Mouse (Mus musculus): ENCODE data around the gene Zc3h13.

Gene Zc3h13

DNA sequence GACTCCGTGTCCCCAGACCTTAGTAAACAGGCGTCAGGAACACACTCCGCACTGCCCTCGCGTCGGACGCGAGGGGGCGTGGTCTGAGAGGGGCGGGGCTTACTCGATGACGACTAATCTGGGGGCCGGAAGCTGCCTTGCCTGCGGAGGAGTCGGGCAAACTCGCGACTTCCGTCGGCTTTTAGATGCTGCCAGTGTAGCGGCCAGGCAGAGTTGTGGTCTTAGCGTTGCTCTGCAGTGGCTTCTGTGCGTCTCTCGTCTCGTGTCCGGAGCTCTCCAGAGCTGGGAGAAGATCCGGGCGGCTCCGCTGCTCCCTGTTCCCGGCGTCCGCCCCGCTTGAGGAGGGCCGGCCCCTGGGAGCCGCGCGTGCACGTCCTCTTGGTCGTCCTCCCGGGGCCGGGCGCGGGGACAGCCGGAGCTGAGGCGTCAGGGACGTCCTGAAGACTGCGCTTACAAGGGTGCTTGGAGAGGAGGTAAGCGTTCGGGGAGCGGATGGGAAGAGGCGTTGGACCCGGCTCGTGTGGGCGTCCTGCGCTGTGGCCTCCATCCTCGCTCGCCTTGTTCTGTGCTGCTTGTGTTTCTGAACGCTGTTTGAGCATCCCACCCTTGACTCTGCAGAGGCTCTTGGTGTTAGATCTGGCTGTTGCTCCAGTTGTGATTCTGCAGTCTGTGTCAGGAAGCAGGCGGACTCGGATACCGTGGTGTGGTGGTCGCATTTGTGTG is at the start of gene Zc3h13:
Gene Zc3h13 (plus strand): TSS at position 181 of the 723 bp plus-strand sequence.
- peak; percentile 96 for DNase-seq (ENCODE audit: low spot score)

DNA sequence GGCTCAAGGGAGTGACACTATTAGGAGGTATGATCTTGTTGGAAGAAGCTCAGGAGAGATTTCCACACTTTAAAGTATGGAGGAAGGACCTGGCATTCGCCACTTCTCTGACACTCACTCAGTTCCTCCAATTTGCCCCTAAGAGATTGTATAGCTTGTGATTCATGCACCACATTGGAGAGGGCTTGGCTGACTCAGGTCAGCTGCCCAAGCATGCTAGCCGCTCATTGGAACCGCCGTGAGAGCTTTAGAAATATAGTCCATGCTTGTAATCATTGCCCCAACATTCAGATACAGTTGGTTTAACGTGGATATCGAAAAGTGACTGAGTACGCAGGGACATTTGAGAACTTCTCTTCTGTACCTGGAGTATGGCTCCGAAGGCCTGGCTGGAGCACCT is 48.6 kb upstream of the Zc3h13 start:
- no peak for DNase-seq (ENCODE audit: low spot score)

DNA sequence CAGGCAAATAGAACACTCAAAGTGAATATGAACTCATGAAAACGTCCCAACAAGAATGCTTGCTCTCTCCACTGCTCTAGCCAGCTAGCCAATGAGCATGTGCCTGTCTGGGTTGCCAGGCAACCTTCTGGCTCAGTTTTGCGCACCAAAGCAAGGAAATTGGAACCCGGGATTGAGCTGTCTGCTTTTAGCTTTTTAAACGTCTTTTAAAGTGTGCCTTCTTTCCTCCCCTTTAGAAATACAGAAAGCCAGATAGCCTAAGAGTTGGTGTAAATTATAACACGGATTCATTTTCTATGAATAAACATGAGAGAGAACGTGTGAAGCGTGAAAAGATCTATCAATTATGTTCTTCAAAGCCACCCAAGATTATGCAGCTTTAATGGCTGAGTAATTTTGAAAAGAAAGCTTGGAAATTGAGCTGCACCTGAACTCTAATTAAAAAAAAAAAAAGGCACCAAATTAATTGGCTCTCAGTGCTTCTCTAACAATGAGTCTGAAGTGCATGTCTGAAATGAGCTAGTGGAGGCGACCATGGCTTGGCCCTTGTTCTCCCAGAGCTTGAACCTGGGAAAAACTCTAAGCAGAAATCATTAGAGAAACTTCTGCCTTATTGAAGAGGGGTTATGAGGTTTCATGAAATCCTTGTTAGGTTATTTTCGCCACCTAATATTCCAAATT is 48.1 kb upstream of the Zc3h13 start:
- DNase-seq (ENCODE audit: low spot score) = no peak

DNA sequence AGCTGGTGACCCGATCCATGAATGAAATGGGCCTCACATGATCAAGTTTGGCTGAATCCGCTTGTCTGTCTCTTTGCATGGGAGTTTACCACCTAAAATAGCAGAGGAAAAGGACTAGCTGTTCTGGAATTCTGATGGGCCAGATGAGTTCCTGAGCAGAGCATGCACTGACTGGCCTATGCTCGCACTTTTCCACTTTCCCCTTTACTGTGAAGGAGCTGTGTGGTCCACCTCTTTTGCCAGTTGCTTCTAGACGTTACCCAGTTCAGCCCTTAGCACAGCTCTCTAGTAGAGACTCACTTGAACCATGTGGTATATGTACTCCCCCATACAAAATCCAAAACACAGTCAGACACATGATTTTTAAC is 47.6 kb upstream of the Zc3h13 start:
- no peak for DNase-seq (ENCODE audit: low spot score)

DNA sequence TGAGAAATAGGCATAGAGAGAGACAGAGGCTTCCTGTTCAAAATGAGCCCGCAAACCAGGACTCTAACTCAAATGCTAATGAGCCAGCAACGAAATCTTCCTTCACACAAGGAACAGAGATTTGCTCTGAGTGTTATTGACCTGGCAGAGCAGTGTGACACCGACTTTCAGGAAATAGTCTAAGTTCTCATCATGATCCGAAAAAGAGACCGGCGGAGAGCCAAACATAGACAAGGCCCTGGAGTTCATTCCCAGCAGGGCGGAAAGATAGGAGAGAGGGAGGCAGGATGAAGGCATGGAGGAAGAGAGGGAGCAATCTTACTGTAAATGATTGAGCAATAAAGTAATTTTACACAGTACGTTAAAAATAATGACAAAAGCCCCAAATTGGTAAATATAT is 47.1 kb upstream of the Zc3h13 start:
- DNase-seq (ENCODE audit: low spot score) = no peak

DNA sequence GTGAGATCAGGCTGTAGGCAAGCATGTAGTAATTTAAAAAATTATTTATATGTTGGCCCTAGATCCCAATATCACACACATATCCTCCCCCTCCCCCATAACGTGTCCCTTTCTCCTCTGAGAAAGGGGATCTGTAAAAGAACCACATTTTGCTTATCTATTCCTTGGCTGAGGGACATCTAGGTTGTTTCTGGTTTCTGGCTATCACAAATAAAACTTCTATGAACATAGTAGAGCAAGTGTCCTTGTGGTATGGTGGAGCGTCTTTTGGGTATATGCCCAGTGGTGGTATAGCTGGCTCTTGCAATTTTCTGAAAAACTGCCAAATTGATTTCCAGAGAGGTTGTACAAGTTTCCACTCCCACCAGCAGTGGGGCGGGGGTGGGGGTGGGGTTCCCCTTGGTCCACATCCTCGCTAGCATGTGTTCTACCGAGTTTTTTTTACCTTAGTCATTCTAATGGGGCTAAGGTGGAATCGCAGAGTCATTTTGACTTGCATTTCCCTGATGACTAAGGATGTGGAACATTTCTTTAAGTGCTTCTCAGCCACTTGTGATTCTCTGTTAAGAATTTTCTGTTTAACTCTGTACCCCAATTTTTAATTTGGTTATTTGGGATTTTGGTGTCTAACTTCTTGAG is 46.0 kb upstream of the Zc3h13 start:
- no peak for DNase-seq (ENCODE audit: low spot score)

DNA sequence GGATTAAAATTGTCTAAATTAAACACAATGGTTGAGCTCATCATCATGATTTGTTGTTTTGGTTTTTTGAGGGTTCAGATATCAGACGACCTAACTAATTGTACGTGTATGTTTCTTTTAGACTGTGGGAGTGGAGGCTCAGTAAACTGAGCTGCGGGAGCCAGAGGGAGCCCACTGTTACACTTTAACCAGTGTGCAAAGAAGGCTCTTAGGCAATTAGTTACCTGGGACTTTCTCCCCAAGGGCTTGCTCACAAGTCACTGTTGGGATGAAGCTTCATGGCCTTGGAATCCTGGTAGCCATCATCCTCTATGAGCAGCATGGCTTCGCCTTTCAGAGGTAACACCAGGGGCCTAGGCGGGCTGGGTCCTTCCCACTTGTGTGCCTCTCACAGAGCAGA is 42.1 kb upstream of the Zc3h13 start, which contains the start of gene Cpb2:
Gene Cpb2 (plus strand): TSS at position 201 of the 400 bp plus-strand sequence.
- no peak for DNase-seq (ENCODE audit: low spot score)

DNA sequence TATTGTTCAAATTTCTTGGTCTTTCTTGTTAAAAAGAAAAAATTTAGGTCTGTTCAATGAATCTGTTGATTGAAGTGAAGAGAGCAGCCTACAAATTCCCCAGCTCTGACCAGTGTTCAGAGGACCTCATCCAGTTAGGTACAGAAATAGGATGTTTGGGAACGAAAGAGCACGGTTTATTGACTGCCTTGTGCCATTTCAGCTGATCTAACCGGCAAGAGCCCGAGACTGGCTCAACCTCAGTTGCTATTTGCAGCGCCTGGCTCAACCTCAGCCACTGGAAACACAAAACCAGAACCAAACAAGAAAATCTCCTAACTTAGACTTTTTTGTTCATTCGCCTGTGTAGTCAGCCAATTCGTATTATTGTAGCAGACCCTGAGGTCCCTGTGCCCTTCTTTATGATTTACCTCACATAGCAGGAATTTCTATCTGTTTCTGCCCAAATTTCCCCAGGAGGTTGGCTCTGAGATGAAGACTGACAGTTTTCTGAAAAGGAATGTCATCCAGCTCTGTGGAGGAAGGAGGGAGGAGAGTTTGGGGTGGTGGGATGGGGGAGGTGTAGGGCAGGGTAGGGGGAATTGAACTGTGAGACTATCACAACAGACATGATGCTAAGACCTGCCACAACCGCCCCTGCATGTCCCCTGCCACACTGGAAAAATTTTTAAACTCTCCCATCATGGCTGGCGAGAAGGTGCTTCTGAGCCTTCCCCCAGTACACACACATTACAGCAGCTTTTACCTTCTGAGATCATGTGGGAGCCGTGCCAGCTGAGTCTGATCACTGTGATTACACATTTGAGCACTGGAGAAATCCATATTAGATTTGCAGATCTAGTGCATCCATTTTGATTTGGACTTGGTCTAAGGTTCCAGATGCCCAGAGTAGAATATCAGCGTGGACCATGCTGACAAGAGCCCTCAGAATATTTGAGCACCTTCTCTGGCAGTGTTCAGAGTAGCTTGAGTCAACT is 37.9 kb upstream of the Zc3h13 start:
- no peak for DNase-seq (ENCODE audit: low spot score)

DNA sequence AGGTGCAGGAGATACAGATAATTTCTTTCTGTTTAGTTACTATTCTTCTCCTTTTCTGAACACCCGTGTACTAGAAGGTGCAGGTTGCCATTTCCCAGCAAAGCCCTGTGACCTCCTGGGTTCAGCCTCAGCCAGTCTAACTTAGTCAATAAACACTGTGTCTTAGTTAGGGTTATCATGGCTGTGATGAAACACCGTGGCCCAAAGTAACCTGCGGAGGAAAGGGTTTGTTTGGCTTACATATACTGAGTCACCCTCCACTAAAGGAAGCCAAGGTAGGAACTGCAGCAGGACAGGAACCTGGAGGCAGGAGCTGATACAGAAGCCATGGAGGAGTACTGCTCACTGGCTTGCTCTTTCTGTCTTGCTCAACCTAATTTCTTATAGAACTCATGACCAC is 33.7 kb upstream of the Zc3h13 start:
- no peak for DNase-seq (ENCODE audit: low spot score)

DNA sequence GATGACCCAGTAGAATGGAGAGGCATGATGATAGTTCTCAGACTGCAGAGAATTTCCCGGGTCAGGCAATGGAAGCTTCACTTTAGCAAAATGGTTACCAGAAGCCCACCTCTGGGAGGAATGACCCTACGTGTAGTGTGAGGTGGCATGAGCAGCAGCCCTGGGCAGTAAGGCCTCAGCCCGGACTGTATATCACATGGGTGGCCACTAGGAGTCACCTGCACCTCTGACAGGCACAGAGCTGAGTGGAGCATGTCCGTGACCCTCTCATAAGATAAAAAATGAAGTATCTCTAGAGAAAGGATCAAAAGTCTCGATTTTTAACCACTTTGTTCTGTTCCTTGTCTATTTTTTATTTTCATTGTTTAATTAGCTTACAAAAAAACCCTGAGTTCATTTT is 27.7 kb upstream of the Zc3h13 start:
- no peak for DNase-seq (ENCODE audit: low spot score)

DNA sequence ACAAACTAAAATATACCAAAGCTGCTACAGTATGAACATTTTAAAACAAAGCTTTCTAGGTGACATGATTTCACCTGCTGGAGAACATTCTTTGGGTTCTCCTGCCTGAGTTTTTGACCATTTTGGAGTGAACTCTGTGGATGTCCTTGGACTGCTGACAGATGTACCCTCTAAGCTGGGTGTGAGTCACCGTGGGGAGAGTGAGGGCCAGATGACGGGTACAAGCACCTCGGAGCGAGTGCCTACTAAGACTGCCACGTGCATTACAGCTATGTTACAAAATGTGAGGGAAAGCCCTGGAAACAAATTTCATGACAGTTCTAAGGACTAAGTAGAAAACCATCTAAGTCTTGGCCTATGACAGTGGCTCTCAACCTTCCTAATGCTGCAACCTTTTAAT is 14.6 kb upstream of the Zc3h13 start:
- DNase-seq (ENCODE audit: low spot score) = no peak

DNA sequence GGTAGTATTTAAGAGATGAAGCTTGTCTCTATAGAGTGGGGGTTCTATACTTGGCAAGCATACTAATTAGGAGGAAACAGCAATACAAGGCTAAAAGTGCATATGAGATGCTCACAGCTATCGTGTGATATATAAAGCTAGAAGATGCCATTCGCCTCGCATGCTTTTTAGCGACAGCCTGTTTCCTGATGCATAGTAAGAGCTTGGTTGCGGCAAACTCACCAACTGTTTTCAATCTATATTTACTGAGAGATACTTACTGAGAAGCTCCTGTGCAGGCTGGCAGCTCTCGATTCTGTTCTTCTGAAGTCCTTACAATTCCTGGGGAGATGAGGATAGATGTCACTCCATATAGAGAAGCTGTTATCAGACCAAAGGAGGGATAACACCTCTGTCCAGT is 4.5 kb upstream of the Zc3h13 start:
- DNase-seq (ENCODE audit: low spot score) = no peak

DNA sequence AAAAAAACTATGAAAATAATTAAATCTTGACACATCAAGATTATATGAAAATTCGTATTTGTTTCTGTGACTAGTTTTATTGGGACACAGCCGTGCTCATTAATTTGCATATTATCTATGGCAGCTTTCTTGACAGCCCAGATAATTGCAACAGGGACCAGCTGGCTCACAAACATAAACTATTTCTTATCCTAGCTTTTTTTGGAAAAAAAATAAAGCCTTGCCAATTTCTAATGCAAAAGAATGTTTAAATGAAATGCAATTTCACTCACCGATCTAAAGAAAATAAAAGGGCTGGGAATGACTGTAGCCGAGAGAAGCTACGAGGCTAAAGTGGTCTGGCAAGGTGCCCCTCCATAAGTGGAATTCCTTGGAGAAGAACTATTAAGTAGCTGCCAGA is 3.8 kb upstream of the Zc3h13 start:
- DNase-seq (ENCODE audit: low spot score) = no peak

DNA sequence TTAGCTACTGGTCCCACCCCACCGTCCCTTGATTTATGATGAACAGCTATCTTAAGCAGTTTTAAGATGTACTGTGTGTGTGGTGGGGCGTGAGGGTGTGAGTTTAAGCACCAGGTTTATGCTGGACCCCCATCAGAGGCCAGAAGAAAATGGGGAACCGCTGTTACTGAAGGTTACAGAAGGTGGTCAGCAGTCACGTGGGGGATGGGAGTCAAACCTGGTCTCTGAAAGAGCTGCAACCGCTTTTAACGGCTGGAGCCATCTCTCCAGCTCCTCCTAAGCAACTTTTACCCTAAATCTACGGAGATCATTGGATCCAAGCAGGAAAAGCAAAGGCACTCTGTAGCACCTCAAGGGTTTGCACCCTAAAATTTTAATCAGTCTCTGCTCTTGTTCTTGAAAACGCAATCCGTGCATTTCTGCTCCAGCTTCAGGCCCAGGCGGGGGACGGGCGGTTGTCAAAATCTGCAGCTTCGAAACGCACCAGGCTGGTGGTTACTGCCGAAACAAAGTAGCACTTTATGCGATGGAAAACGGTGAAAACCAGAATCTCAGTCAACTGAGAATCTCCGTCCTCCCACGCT is 472 bp upstream of the Zc3h13 start:
- DNase-seq (ENCODE audit: low spot score) = peak; percentile 2

DNA sequence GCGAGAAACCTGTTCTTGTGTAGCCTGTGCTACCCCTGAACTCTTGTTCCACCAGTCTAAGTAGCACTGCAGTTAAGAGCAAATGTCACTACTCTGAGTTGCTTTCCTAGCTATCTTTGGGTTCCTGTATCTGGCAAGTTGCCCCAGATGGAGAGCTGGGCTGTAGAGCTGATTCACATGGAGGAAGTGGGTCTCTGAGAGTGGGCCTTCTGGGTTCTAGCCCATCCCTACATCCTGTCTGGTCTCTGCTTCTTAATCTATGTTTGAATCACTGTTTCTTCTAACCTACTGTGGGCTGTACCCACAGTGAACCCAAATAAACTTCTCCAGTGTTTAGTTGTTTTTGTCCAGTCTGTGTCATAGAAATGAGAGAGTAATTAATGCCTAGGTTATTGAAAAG is 16.9 kb downstream of the Zc3h13 start:
- no peak for DNase-seq (ENCODE audit: low spot score)

DNA sequence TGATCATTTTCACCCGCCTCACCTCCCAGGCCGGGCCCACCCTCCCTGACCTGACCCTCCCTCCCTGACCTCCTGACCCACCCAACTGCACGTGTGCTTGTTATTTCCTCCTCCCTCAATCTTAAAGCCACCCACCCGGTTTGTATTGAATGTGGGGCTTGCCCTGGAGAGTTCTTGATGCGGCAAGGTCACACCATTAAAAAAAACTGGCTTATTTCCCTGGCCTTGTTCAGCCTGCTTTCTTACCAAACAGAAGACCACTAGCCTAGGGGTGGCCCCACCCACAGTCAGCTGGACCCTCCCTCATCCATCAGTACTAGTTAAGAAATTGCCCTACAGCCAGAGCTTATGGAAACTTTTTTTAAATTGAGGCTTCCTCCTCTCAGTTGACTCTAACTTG is 19.6 kb downstream of the Zc3h13 start:
- no peak for DNase-seq (ENCODE audit: low spot score)

DNA sequence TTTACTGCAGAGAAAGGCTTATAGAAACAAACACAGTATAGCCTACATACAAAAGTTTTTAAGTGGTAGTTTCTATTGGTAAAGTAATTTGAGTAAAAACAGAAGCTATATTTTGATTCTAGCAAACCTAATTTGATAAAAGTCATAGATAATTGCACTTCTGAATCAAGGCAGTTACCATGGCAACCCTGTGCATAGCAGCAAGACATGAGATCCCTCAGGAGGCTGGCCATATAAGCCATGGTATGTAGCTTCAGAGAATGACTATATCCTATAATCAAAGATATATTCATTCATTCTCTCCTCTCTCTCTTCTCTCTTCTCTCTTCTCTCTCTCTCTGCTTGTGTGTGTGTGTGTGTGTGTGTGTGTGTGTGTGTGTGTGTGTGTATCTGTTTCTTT is 23.7 kb downstream of the Zc3h13 start:
- DNase-seq (ENCODE audit: low spot score) = no peak

DNA sequence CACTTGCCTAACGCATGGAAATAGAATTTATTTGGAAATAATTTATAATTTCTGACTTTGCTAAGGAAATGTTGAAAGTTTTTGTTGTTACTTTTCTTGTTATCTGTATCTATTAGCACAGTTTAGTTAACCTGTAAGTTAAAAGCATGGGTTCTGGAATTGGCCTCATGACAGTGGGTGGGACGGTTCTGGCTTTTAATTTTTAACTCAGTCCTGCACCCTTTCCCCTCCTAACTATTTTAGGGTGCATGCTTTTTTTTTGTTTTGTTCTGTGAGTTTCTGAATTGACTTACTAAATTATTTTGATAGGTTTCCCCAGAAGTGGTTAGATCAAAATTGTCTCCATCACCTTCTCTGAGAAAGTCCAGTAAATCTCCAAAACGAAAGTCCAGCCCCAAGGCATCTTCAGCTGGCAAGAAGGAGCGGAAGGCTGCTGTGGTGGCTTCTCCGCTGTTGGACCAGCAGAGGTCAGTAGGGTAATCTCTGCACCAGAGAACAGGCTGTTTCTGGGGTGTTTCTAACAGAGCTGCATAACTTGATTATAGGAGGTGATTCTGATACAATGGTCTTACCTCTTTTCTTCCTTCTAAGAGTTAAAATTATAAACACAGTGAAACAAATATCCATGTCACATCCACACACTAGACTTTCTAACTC is 25.3 kb downstream of the Zc3h13 start:
- DNase-seq (ENCODE audit: low spot score) = no peak

DNA sequence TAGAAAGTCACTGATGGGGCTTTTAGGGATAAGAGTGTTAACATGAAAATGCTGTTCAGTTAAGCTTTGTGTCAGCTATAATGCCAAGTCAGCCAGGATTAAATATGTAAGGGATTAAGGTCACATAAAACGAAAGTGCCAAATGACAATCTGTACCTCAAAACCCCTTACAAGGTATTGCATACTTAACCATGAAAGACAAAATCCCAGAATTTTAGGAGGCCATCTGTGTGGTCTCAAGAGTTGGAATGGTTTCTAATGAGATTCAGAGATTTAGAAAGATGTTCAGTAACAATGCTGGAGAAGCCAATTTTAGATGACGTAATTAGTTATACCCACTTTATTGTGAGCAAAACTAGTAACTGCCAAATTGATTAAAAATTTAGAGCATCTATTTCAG is 30.3 kb downstream of the Zc3h13 start:
- DNase-seq (ENCODE audit: low spot score) = no peak

DNA sequence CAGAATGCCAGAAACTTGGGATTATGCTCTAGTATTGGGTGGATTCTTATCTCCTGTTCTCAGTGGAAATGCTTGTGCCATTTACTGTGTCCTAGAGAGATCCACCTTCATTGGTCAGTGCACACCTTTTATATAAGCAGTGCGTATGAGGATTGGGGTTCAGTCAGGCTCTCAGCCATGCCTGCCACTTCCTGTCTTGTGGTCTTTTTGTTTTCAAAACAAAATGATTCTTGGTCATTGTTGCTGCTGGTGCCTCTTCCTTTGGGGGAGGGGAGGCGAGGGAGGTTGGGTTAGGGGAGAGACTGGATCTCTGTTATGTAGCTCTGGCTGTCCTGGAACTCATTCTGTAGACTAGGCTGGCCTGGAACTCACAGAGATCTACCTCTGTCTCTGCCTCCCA is 34.6 kb downstream of the Zc3h13 start:
- no peak for DNase-seq (ENCODE audit: low spot score)

DNA sequence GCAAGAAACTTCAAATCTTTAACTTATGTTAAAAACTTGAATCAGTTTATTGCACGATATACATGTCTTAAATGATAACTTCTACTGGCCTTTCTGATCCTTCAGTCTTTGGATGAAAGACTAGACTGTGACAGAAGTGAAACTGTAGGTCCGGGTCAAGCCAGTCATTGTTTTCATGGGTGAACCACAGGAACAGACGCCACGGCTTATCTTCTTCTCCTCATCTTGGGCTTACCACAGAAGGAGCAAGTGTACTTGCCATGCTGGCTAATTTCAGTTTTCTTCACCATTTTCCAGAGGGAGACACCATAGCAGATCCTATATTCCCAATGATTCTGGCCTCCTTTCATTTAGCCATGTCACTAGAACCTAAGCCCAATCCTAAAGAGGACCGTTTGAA is 36.1 kb downstream of the Zc3h13 start:
- DNase-seq (ENCODE audit: low spot score) = no peak

All from ovary, postnatal 10 days (tissue).